ENCODE assay signal across 17 mouse cellular contexts in genomic region chr10:76634094-76634571, GRCm38 (mm10). TPM values are rescaled to one million over a fixed set of nuclear protein-coding genes. Genes with fewer than 3 reads are reported as not detected.
DNase-seq lines count a peak whose midpoint lies in the region; ATAC-seq and TF ChIP-seq lines count a peak whose summit lies in the region.
"Had no signal": no experiment of that assay in that cellular context is flagged by ENCODE, and none has a peak within 500 bp of the region (broad histone marks: within the 10 kb centered on the region; RNA-seq: fewer than 3 reads in every experiment).

No protein-coding gene starts in this region.

- peak; percentile 71; the same call in 1 of the 2 replicates for ATAC-seq in stomach, embryonic 16.5 days (ENCODE audit: insufficient read depth, low FRiP score)
- ATAC-seq: midbrain, embryonic 16.5 days had no signal

- DNase-seq in adrenal gland, adult 2 months: peak; percentile 15
- DNase-seq in adrenal gland, adult 8-10 months: no peak
- DNase-seq in lung, adult 18-20 months: peak; percentile 50 to 68
- no peak for DNase-seq in lung, postnatal 14 days
- peak; percentile 14 for DNase-seq in lung, adult 2 months
- DNase-seq in layer of hippocampus, adult 2 months (ENCODE audit: low spot score in 2 of 2): no peak
- DNase-seq in cerebellum, postnatal 36 days: no peak
- DNase-seq: cerebellum, postnatal 14 days; heart, postnatal 4 days; kidney, adult 9 months; right cerebral cortex, postnatal 4 days had no signal

- no peaks in the 10 kb centered on the region for H3K9me3 ChIP-seq in stomach, embryonic 16.5 days (replicated peaks; ENCODE audit: control insufficient read depth, low read length)
- H3K9me3 ChIP-seq: liver, embryonic 15.5 days had no signal

- peaks cover 10% of the 10 kb centered on the region for H3K4me1 ChIP-seq in lung, adult 2 months (ENCODE audit: control insufficient read depth, insufficient read depth, low read length)
- H3K4me1 ChIP-seq in stomach, embryonic 16.5 days (ENCODE audit: control insufficient read depth, insufficient read depth, low read length): peaks cover 21% of the 10 kb centered on the region
- H3K4me1 ChIP-seq: liver, embryonic 15.5 days had no signal

- H3K27ac ChIP-seq in stomach, embryonic 16.5 days (ENCODE audit: low read length): peak overlapping the region; percentile 92
- no peak overlapping the region for H3K27ac ChIP-seq in layer of hippocampus, adult 2 months
- H3K27ac ChIP-seq: liver, embryonic 15.5 days had no signal

- no peak for TF ChIP-seq CTCF in lung, adult 2 months (IDR thresholded peaks at IDR 0.05; ENCODE audit: insufficient read depth, low read length)
- no peak for TF ChIP-seq CTCF in layer of hippocampus, adult 2 months (conservative IDR thresholded peaks at IDR 0.05)

- H3K4me2 ChIP-seq in stomach, embryonic 16.5 days (ENCODE audit: low read depth, low read length): no peak overlapping the region
- H3K4me2 ChIP-seq: liver, embryonic 15.5 days had no signal

- 41% methylated on average over 7 of the region's 7 CpGs for WGBS in lung, adult 2 months
- WGBS in stomach, embryonic 16.5 days: 34% methylated on average over 7 of the region's 7 CpGs

- H3K4me3 ChIP-seq in lung, adult 2 months (replicated peaks; ENCODE audit: extremely low read depth, low read depth, low read length): no peak overlapping the region
- H3K4me3 ChIP-seq in stomach, embryonic 16.5 days (replicated peaks; ENCODE audit: low read length): no peak overlapping the region
- no peak overlapping the region for H3K4me3 ChIP-seq in layer of hippocampus, adult 2 months
- H3K4me3 ChIP-seq: liver, embryonic 15.5 days had no signal

- no peaks in the 10 kb centered on the region for H3K27me3 ChIP-seq in stomach, embryonic 16.5 days (ENCODE audit: control insufficient read depth, insufficient read depth, low read length)
- H3K27me3 ChIP-seq: liver, embryonic 15.5 days had no signal

- H3K36me3 ChIP-seq in stomach, embryonic 16.5 days (ENCODE audit: control insufficient read depth, insufficient read depth, low read length): no peaks in the 10 kb centered on the region
- H3K36me3 ChIP-seq: liver, embryonic 15.5 days had no signal

- H3K9ac ChIP-seq in stomach, embryonic 16.5 days (ENCODE audit: low read length): peak overlapping the region; percentile 40; the same call in 1 of the 2 replicates
- H3K9ac ChIP-seq: liver, embryonic 15.5 days had no signal

- no peak for TF ChIP-seq POLR2A in lung, adult 2 months (IDR thresholded peaks at IDR 0.05; ENCODE audit: borderline replicate concordance, extremely low read depth, low read depth, low read length)

RNA-seq across cellular contexts. Expression of gene Col6a2, which starts 10.7 kb away (rescaled TPM):
- 10 to 100 TPM; 27.6 to 44.6 TPM for total RNA-seq in adrenal gland, adult 2 months (2021)
- 46.9 and 47.6 TPM in 2 replicates for polyA plus RNA-seq in adrenal gland, adult 2 months (2012; rRNA removed)
- 10 to 100 TPM; 18.2 to 48.1 (median 25.2) TPM for total RNA-seq in adrenal gland, adult 8-10 months (2022)
- 173 and 175 TPM in 2 replicates for polyA plus RNA-seq in lung, adult 2 months (2012; rRNA removed)
- polyA plus RNA-seq in stomach, embryonic 16.5 days (2015; fragmentation: Nextera tagmentation; extraction: Ambion mirVana): 263 and 287 TPM in 2 replicates
- total RNA-seq in layer of hippocampus, adult 2 months (2021): 1 to 10 TPM; 4.7 to 4.8 TPM
- total RNA-seq: neutrophil, adult 5-6 weeks had no signal

RNA-seq across cellular contexts. Expression of gene Ftcd, which starts 58.7 kb away (rescaled TPM):
- total RNA-seq in adrenal gland, adult 2 months (2021): under 1 TPM in 1 of 2 experiments, not detected in 1; 0.95 TPM
- 0.33 TPM in 1 of 2 replicates, not detected in the other for polyA plus RNA-seq in adrenal gland, adult 2 months (2012; rRNA removed)
- total RNA-seq in adrenal gland, adult 8-10 months (2022): under 1 TPM in 3 of 4 experiments, not detected in 1; 0.15 to 0.40 (median 0.32) TPM
- 0.03 and 0.24 TPM in 2 replicates for polyA plus RNA-seq in lung, adult 2 months (2012; rRNA removed)
- polyA plus RNA-seq in stomach, embryonic 16.5 days (2015; fragmentation: Nextera tagmentation; extraction: Ambion mirVana): 1.8 and 2.4 TPM in 2 replicates
- total RNA-seq in layer of hippocampus, adult 2 months (2021): not detected
- total RNA-seq: ES-E14; layer of hippocampus, postnatal 14 days; neutrophil, adult 5-6 weeks had no signal

Comparison
In these comparisons a context has a peak if more than half of its experiments do, and no peak if none do; other contexts are left out.
1. DNase-seq: peak in adrenal gland, adult 2 months (single experiment), lung, adult 18-20 months (2 of 2) and lung, adult 2 months (single experiment); none in adrenal gland, adult 8-10 months (single experiment), lung, postnatal 14 days (single experiment), layer of hippocampus, adult 2 months (0 of 2) and cerebellum, postnatal 36 days (0 of 2).